Mouse (Mus musculus): ENCODE results near the gene Per2. TPM values are rescaled to one million over a fixed set of nuclear protein-coding genes. Genes with fewer than 3 reads are reported as not detected.

Per2 gene
- polyA plus RNA-seq, 1 experiment from 2014 or later: 7.3 TPM

GRCm38 (mm10) chr1:91466186-91466585 is 7.1 kb upstream of the Per2 start:
- H3K36me3 ChIP-seq (ENCODE audit: control insufficient read depth, insufficient read depth, low read length): no peaks in the 10 kb centered on the region
- H3K9me3 ChIP-seq (ENCODE audit: control insufficient read depth, low read depth, low read length): no peaks in the 10 kb centered on the region
- H3K4me1 ChIP-seq (ENCODE audit: control insufficient read depth, insufficient read depth, low read length): no peaks in the 10 kb centered on the region
- no peak overlapping the region for H3K27ac ChIP-seq (ENCODE audit: low read length)
- 83% methylated on average over 6 of the region's 6 CpGs for WGBS
- no peak overlapping the region for H3K4me3 ChIP-seq (ENCODE audit: low read depth, low read length)
- H3K9ac ChIP-seq (replicated peaks; ENCODE audit: low read depth, low read length): no peak overlapping the region
- no peak for ATAC-seq (ENCODE audit: insufficient number of reproducible peaks, insufficient read depth, low FRiP score, low read depth)
- no peak overlapping the region for H3K4me2 ChIP-seq (replicated peaks; ENCODE audit: low read depth, low read length)
- H3K27me3 ChIP-seq (ENCODE audit: control insufficient read depth, insufficient read depth, low read length): no peaks in the 10 kb centered on the region

GRCm38 (mm10) chr1:91465244-91465643 is 6.1 kb upstream of the Per2 start:
- peak; percentile 53; the same call in 1 of the 2 replicates for ATAC-seq (ENCODE audit: insufficient number of reproducible peaks, insufficient read depth, low FRiP score, low read depth)
- no peak overlapping the region for H3K4me3 ChIP-seq (ENCODE audit: low read depth, low read length)
- H3K36me3 ChIP-seq (ENCODE audit: control insufficient read depth, insufficient read depth, low read length): no peaks in the 10 kb centered on the region
- 19% methylated on average over 1 of the region's 1 CpGs for WGBS
- H3K9ac ChIP-seq (replicated peaks; ENCODE audit: low read depth, low read length): no peak overlapping the region
- no peaks in the 10 kb centered on the region for H3K27me3 ChIP-seq (ENCODE audit: control insufficient read depth, insufficient read depth, low read length)
- H3K9me3 ChIP-seq (ENCODE audit: control insufficient read depth, low read depth, low read length): no peaks in the 10 kb centered on the region
- no peaks in the 10 kb centered on the region for H3K4me1 ChIP-seq (ENCODE audit: control insufficient read depth, insufficient read depth, low read length)
- H3K27ac ChIP-seq (ENCODE audit: low read length): peak overlapping the region; percentile 4; the same call in 1 of the 2 replicates
- H3K4me2 ChIP-seq (replicated peaks; ENCODE audit: low read depth, low read length): no peak overlapping the region

GRCm38 (mm10) chr1:91464436-91464835 is 5.3 kb upstream of the Per2 start:
- Histone ChIP-seq H3K36me3 (ENCODE audit: control insufficient read depth, insufficient read depth, low read length) (no peaks in the 10 kb centered on the region), H3K27ac (ENCODE audit: low read length) (no peak overlapping the region), H3K9ac (replicated peaks; ENCODE audit: low read depth, low read length) (no peak overlapping the region), H3K9me3 (ENCODE audit: control insufficient read depth, low read depth, low read length) (no peaks in the 10 kb centered on the region), H3K4me1 (ENCODE audit: control insufficient read depth, insufficient read depth, low read length) (no peaks in the 10 kb centered on the region), H3K27me3 (ENCODE audit: control insufficient read depth, insufficient read depth, low read length) (no peaks in the 10 kb centered on the region), H3K4me2 (replicated peaks; ENCODE audit: low read depth, low read length) (no peak overlapping the region), H3K4me3 (ENCODE audit: low read depth, low read length) (no peak overlapping the region)
- WGBS: 58% methylated on average over 5 of the region's 5 CpGs
- no peak for ATAC-seq (ENCODE audit: insufficient number of reproducible peaks, insufficient read depth, low FRiP score, low read depth)

GRCm38 (mm10) chr1:91463336-91463995 is 4.3 kb upstream of the Per2 start:
- Histone ChIP-seq H3K27ac (ENCODE audit: low read length) (no peak overlapping the region), H3K36me3 (ENCODE audit: control insufficient read depth, insufficient read depth, low read length) (no peaks in the 10 kb centered on the region), H3K27me3 (ENCODE audit: control insufficient read depth, insufficient read depth, low read length) (no peaks in the 10 kb centered on the region), H3K9me3 (ENCODE audit: control insufficient read depth, low read depth, low read length) (no peaks in the 10 kb centered on the region), H3K4me3 (ENCODE audit: low read depth, low read length) (no peak overlapping the region), H3K4me2 (replicated peaks; ENCODE audit: low read depth, low read length) (no peak overlapping the region), H3K9ac (replicated peaks; ENCODE audit: low read depth, low read length) (no peak overlapping the region), H3K4me1 (ENCODE audit: control insufficient read depth, insufficient read depth, low read length) (no peaks in the 10 kb centered on the region)
- 88% methylated on average over 13 of the region's 13 CpGs for WGBS
- ATAC-seq (ENCODE audit: insufficient number of reproducible peaks, insufficient read depth, low FRiP score, low read depth): no peak

GRCm38 (mm10) chr1:91460564-91460963 is 1.4 kb upstream of the Per2 start:
- H3K4me1 ChIP-seq (ENCODE audit: control insufficient read depth, insufficient read depth, low read length): peaks cover 22% of the 10 kb centered on the region

GRCm38 (mm10) chr1:91460069-91460468 is 945 bp upstream of the Per2 start:
- no peak overlapping the region for H3K9ac ChIP-seq (replicated peaks; ENCODE audit: low read depth, low read length)
- H3K4me3 ChIP-seq (ENCODE audit: low read depth, low read length): peak overlapping the region; percentile 68; the same call in 1 of the 2 replicates
- ATAC-seq (ENCODE audit: insufficient number of reproducible peaks, insufficient read depth, low FRiP score, low read depth): no peak
- no peaks in the 10 kb centered on the region for H3K9me3 ChIP-seq (ENCODE audit: control insufficient read depth, low read depth, low read length)
- no peaks in the 10 kb centered on the region for H3K36me3 ChIP-seq (ENCODE audit: control insufficient read depth, insufficient read depth, low read length)
- H3K27me3 ChIP-seq (ENCODE audit: control insufficient read depth, insufficient read depth, low read length): no peaks in the 10 kb centered on the region
- WGBS: 31% methylated on average over 7 of the region's 7 CpGs
- H3K4me1 ChIP-seq (ENCODE audit: control insufficient read depth, insufficient read depth, low read length): peaks cover 27% of the 10 kb centered on the region
- H3K27ac ChIP-seq (ENCODE audit: low read length): no peak overlapping the region
- peak overlapping the region; percentile 73 for H3K4me2 ChIP-seq (replicated peaks; ENCODE audit: low read depth, low read length)

More at GRCm38 (mm10) chr1:91460564-91460963, 1.4 kb upstream of the Per2 start:
- Histone ChIP-seq H3K27ac (ENCODE audit: low read length) (no peak overlapping the region), H3K27me3 (ENCODE audit: control insufficient read depth, insufficient read depth, low read length) (no peaks in the 10 kb centered on the region), H3K36me3 (ENCODE audit: control insufficient read depth, insufficient read depth, low read length) (no peaks in the 10 kb centered on the region), H3K4me3 (ENCODE audit: low read depth, low read length) (no peak overlapping the region), H3K9ac (replicated peaks; ENCODE audit: low read depth, low read length) (no peak overlapping the region), H3K4me2 (replicated peaks; ENCODE audit: low read depth, low read length) (no peak overlapping the region), H3K9me3 (ENCODE audit: control insufficient read depth, low read depth, low read length) (no peaks in the 10 kb centered on the region)
- no peak for ATAC-seq (ENCODE audit: insufficient number of reproducible peaks, insufficient read depth, low FRiP score, low read depth)
- WGBS: 34% methylated on average over 4 of the region's 4 CpGs

- peak overlapping the region; percentile 45; the same call in 1 of the 2 replicates for H3K9ac ChIP-seq (replicated peaks; ENCODE audit: low read depth, low read length)
- H3K9me3 ChIP-seq (ENCODE audit: control insufficient read depth, low read depth, low read length): no peaks in the 10 kb centered on the region
- peak overlapping the region; percentile 73 for H3K4me2 ChIP-seq (replicated peaks; ENCODE audit: low read depth, low read length)
- peak overlapping the region; percentile 97 for H3K27ac ChIP-seq (ENCODE audit: low read length)
- H3K27me3 ChIP-seq (ENCODE audit: control insufficient read depth, insufficient read depth, low read length): no peaks in the 10 kb centered on the region
- peak overlapping the region; percentile 68 for H3K4me3 ChIP-seq (ENCODE audit: low read depth, low read length)
- 7% methylated on average over 8 of the region's 8 CpGs for WGBS
- H3K4me1 ChIP-seq (ENCODE audit: control insufficient read depth, insufficient read depth, low read length): peaks cover 42% of the 10 kb centered on the region
- no peak for ATAC-seq (ENCODE audit: insufficient number of reproducible peaks, insufficient read depth, low FRiP score, low read depth)
- no peaks in the 10 kb centered on the region for H3K36me3 ChIP-seq (ENCODE audit: control insufficient read depth, insufficient read depth, low read length)
Observed at GRCm38 (mm10) chr1:91458223-91458861, 782 bp downstream of the Per2 start.

- Histone ChIP-seq H3K4me2 (replicated peaks; ENCODE audit: low read depth, low read length) (peak overlapping the region; percentile 73), H3K36me3 (ENCODE audit: control insufficient read depth, insufficient read depth, low read length) (no peaks in the 10 kb centered on the region), H3K9me3 (ENCODE audit: control insufficient read depth, low read depth, low read length) (no peaks in the 10 kb centered on the region), H3K27ac (ENCODE audit: low read length) (peak overlapping the region; percentile 97), H3K4me1 (ENCODE audit: control insufficient read depth, insufficient read depth, low read length) (peaks cover 42% of the 10 kb centered on the region), H3K4me3 (ENCODE audit: low read depth, low read length) (peak overlapping the region; percentile 68; the same call in 1 of the 2 replicates), H3K9ac (replicated peaks; ENCODE audit: low read depth, low read length) (no peak overlapping the region), H3K27me3 (ENCODE audit: control insufficient read depth, insufficient read depth, low read length) (no peaks in the 10 kb centered on the region)
- WGBS: 14% methylated on average over 5 of the region's 5 CpGs
- ATAC-seq (ENCODE audit: insufficient number of reproducible peaks, insufficient read depth, low FRiP score, low read depth): no peak
Observed at GRCm38 (mm10) chr1:91457698-91458097, 1.4 kb downstream of the Per2 start.
